In the genomic region with DNA sequence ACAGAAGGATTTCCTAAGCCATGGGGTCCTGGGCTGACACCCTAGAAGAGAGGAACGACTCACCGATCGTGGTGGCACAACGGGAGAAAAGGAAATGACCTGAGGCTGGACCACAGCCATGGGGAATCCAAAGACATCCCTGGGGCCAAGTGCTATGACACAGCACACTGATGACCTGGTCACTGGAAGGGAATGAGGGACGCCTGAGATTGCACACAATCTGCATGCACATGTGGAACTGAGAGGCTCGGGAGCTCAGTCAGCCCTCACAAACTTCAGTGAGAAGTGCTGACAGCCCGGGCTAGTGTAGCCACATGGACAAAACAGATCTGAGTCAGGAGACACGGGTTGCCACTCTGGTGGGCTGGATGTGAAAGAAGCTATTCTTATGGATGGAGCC, we compare ENCODE assay signal across 17 mouse cellular contexts. TPM values are rescaled to one million over a fixed set of nuclear protein-coding genes. Genes with fewer than 3 reads are reported as not detected.
DNase-seq lines count a peak whose midpoint lies in the region; ATAC-seq and TF ChIP-seq lines count a peak whose summit lies in the region.
"Had no signal": no experiment of that assay in that cellular context is flagged by ENCODE, and none has a peak within 500 bp of the region (broad histone marks: within the 10 kb centered on the region; RNA-seq: fewer than 3 reads in every experiment).

No protein-coding gene starts in this region.

- H3K79me2 ChIP-seq in CH12.LX (replicated peaks; ENCODE audit: control insufficient read depth, extremely low read depth, insufficient read depth, poor library complexity, severe bottlenecking) (no peaks in the 10 kb centered on the region), myocyte (ENCODE audit: control insufficient read depth, insufficient read depth) (no peaks in the 10 kb centered on the region)

- no peak overlapping the region for H3K9ac ChIP-seq in hindbrain, postnatal 0 days (replicated peaks; ENCODE audit: low read length)
- H3K9ac ChIP-seq in hindbrain, embryonic 13.5 days, result no peak overlapping the region
- H3K9ac ChIP-seq in CH12.LX (ENCODE audit: insufficient read depth, low read depth), result no peak overlapping the region
- H3K9ac ChIP-seq in kidney, embryonic 14.5 days (ENCODE audit: low read depth, low read length), result no peak overlapping the region
- H3K9ac ChIP-seq in neural tube, embryonic 15.5 days (replicated peaks), result no peak overlapping the region
- H3K9ac ChIP-seq: forebrain, embryonic 13.5 days; limb, embryonic 13.5 days; lung, embryonic 14.5 days had no signal

- WGBS in hindbrain, postnatal 0 days, result 49% methylated on average over 8 of the region's 8 CpGs
- WGBS in hindbrain, embryonic 13.5 days, result 54% methylated on average over 8 of the region's 8 CpGs
- 41% methylated on average over 8 of the region's 8 CpGs for WGBS in kidney, embryonic 14.5 days
- 65% methylated on average over 8 of the region's 8 CpGs for WGBS in neural tube, embryonic 15.5 days

- in situ Hi-C loops in CH12.LX (cut with MboI; ENCODE audit: low pct_ligation_motif_present, low pct_unique_long_range_greater_than_20kb, low sequenced_read_pairs), result no loop called here

- TF ChIP-seq CTCF in hindbrain, postnatal 0 days (IDR thresholded peaks at IDR 0.05; ENCODE audit: low read depth), result no peak
- TF ChIP-seq CTCF in CH12.LX (conservative IDR thresholded peaks at IDR 0.05 in 1 of 2, IDR thresholded peaks at IDR 0.05 in 1 of 2; ENCODE audit: low read depth in 2 of 2, low read length in 2 of 2), result no peak

- H3K4me2 ChIP-seq in hindbrain, postnatal 0 days (ENCODE audit: low read depth, low read length), result no peak overlapping the region
- H3K4me2 ChIP-seq in hindbrain, embryonic 13.5 days, result no peak overlapping the region
- H3K4me2 ChIP-seq in CH12.LX (ENCODE audit: insufficient read depth, low read depth, poor library complexity, severe bottlenecking) (no peak overlapping the region), myocyte (ENCODE audit: low read depth) (peak overlapping the region; percentile 5)
- no peak overlapping the region for H3K4me2 ChIP-seq in kidney, embryonic 14.5 days (replicated peaks; ENCODE audit: low read depth, low read length)
- H3K4me2 ChIP-seq in neural tube, embryonic 15.5 days, result no peak overlapping the region
- H3K4me2 ChIP-seq: forebrain, embryonic 13.5 days; limb, embryonic 13.5 days; lung, embryonic 14.5 days had no signal

- no peaks in the 10 kb centered on the region for H3K9me3 ChIP-seq in hindbrain, postnatal 0 days (ENCODE audit: low read length)
- H3K9me3 ChIP-seq in hindbrain, embryonic 13.5 days, result no peaks in the 10 kb centered on the region
- H3K9me3 ChIP-seq in CH12.LX (replicated peaks; ENCODE audit: low read length), result no peaks in the 10 kb centered on the region
- no peaks in the 10 kb centered on the region for H3K9me3 ChIP-seq in kidney, embryonic 14.5 days (ENCODE audit: control insufficient read depth, low read length)
- H3K9me3 ChIP-seq in neural tube, embryonic 15.5 days (replicated peaks), result no peaks in the 10 kb centered on the region
- H3K9me3 ChIP-seq: forebrain, embryonic 13.5 days; limb, embryonic 13.5 days; megakaryocyte, embryonic 14.5 days had no signal

- H3K4me3 ChIP-seq in hindbrain, postnatal 0 days (ENCODE audit: low read length), result no peak overlapping the region
- no peak overlapping the region for H3K4me3 ChIP-seq in hindbrain, embryonic 13.5 days
- no peak overlapping the region for H3K4me3 ChIP-seq in CH12.LX (replicated peaks in 1 of 3; ENCODE audit: low read depth in 2 of 3, low read length in 2 of 3, poor library complexity in 1 of 3)
- no peak overlapping the region for H3K4me3 ChIP-seq in myocyte
- no peak overlapping the region for H3K4me3 ChIP-seq in kidney, embryonic 14.5 days (ENCODE audit: low read length)
- no peak overlapping the region for H3K4me3 ChIP-seq in neural tube, embryonic 15.5 days (replicated peaks)
- H3K4me3 ChIP-seq: forebrain, embryonic 13.5 days; limb, embryonic 13.5 days; megakaryocyte, embryonic 14.5 days had no signal

- H3K27ac ChIP-seq in hindbrain, postnatal 0 days, result no peak overlapping the region
- H3K27ac ChIP-seq in hindbrain, embryonic 13.5 days, result no peak overlapping the region
- H3K27ac ChIP-seq in CH12.LX (ENCODE audit: insufficient read depth, low read depth), result no peak overlapping the region
- H3K27ac ChIP-seq in kidney, embryonic 14.5 days (ENCODE audit: low read depth, low read length), result no peak overlapping the region
- no peak overlapping the region for H3K27ac ChIP-seq in neural tube, embryonic 15.5 days (replicated peaks)
- H3K27ac ChIP-seq: forebrain, embryonic 13.5 days; limb, embryonic 13.5 days had no signal

- TF ChIP-seq POLR2A in CH12.LX (IDR thresholded peaks at IDR 0.05; ENCODE audit: low read depth, low read length) (no peak), myocyte (IDR thresholded peaks at IDR 0.05; ENCODE audit: insufficient read length, low read depth) (no peak)

- TF ChIP-seq RAD21 in CH12.LX (IDR thresholded peaks at IDR 0.05; ENCODE audit: low read depth, low read length), result no peak

- H3K4me1 ChIP-seq in hindbrain, postnatal 0 days (ENCODE audit: insufficient read depth, low read length), result no peaks in the 10 kb centered on the region
- H3K4me1 ChIP-seq in hindbrain, embryonic 13.5 days (replicated peaks), result peaks cover 12% of the 10 kb centered on the region; the same call in 1 of the 2 replicates
- H3K4me1 ChIP-seq in CH12.LX (ENCODE audit: control insufficient read depth in 1 of 2, insufficient read depth in 2 of 2), result peaks cover 11 to 13% of the 10 kb centered on the region in 2 experiments
- H3K4me1 ChIP-seq in kidney, embryonic 14.5 days (ENCODE audit: control insufficient read depth, insufficient read depth, low read length), result peaks cover 3% of the 10 kb centered on the region; the same call in 1 of the 2 replicates
- peaks cover 6% of the 10 kb centered on the region; the same call in 1 of the 2 replicates for H3K4me1 ChIP-seq in neural tube, embryonic 15.5 days
- H3K4me1 ChIP-seq: forebrain, embryonic 13.5 days had no signal

- dilution Hi-C loops in CH12.LX (cut with MboI; ENCODE audit: extremely low pct_ligation_motif_present, extremely low pct_unique_long_range_greater_than_20kb, low sequenced_read_pairs), result no loop called here

- no peaks in the 10 kb centered on the region for H3K36me3 ChIP-seq in hindbrain, postnatal 0 days (ENCODE audit: insufficient read depth, low read length)
- H3K36me3 ChIP-seq in hindbrain, embryonic 13.5 days, result peaks cover 5% of the 10 kb centered on the region
- peaks cover 0 to 2% of the 10 kb centered on the region in 2 experiments for H3K36me3 ChIP-seq in CH12.LX (replicated peaks in 1 of 2; ENCODE audit: control insufficient read depth in 1 of 2, insufficient read depth in 1 of 2, low read length in 1 of 2)
- no peaks in the 10 kb centered on the region for H3K36me3 ChIP-seq in myocyte (ENCODE audit: control insufficient read depth, insufficient read depth)
- no peaks in the 10 kb centered on the region for H3K36me3 ChIP-seq in kidney, embryonic 14.5 days (ENCODE audit: control insufficient read depth, insufficient read depth, low read length)
- no peaks in the 10 kb centered on the region for H3K36me3 ChIP-seq in neural tube, embryonic 15.5 days
- H3K36me3 ChIP-seq: limb, embryonic 13.5 days had no signal

- TF ChIP-seq EP300 in CH12.LX (IDR thresholded peaks at IDR 0.05; ENCODE audit: low read length), result no peak

- no peak overlapping the region for H3ac ChIP-seq in myocyte (ENCODE audit: control insufficient read depth, insufficient read length)

- DNase-seq in hindbrain, postnatal 0 days (ENCODE audit: low spot score), result no peak
- DNase-seq in CH12.LX (ENCODE audit: extremely low read depth), result peak; percentile 7
- DNase-seq: cerebellum, adult 11 months; kidney, postnatal 36 days; layer of hippocampus, postnatal 36 days; lung, embryonic 14.5 days; right cerebral cortex, postnatal 25 days; thymus, adult 18-20 months had no signal

- ATAC-seq in hindbrain, postnatal 0 days, result 0 out of 2 replicates have a peak, but pooled peaks have one; percentile 40
- no peak for ATAC-seq in hindbrain, embryonic 13.5 days (ENCODE audit: low FRiP score)
- peak; percentile 58 for ATAC-seq in granulocyte monocyte progenitor cell, adult 5-6 weeks (replicated peaks; ENCODE audit: poor library complexity, severe bottlenecking)
- no peak for ATAC-seq in kidney, embryonic 14.5 days (ENCODE audit: low FRiP score, low TSS enrichment)
- ATAC-seq in neural tube, embryonic 15.5 days (ENCODE audit: low FRiP score), result no peak
- ATAC-seq: forebrain, embryonic 13.5 days; intestine, embryonic 16.5 days had no signal

- H3K27me3 ChIP-seq in hindbrain, postnatal 0 days (ENCODE audit: insufficient read depth, low read length), result no peaks in the 10 kb centered on the region
- no peaks in the 10 kb centered on the region for H3K27me3 ChIP-seq in hindbrain, embryonic 13.5 days
- H3K27me3 ChIP-seq in CH12.LX (replicated peaks) (no peaks in the 10 kb centered on the region), myocyte (ENCODE audit: control insufficient read depth, insufficient read depth, insufficient read length) (no peaks in the 10 kb centered on the region)
- H3K27me3 ChIP-seq in kidney, embryonic 14.5 days (ENCODE audit: control insufficient read depth, insufficient read depth, low read length), result no peaks in the 10 kb centered on the region
- no peaks in the 10 kb centered on the region for H3K27me3 ChIP-seq in neural tube, embryonic 15.5 days (replicated peaks)
- H3K27me3 ChIP-seq: forebrain, embryonic 13.5 days; limb, embryonic 13.5 days; megakaryocyte, embryonic 14.5 days had no signal

TF ChIP-seq in CH12.LX, 34 proteins besides CTCF, POLR2A, EP300 and RAD21 (continues in another document):
- no peak for TF ChIP-seq MXI1 (IDR thresholded peaks at IDR 0.05; ENCODE audit: low read depth, low read length)
- no peak for TF ChIP-seq HCFC1 (IDR thresholded peaks at IDR 0.05; ENCODE audit: low read depth, low read length)

TF ChIP-seq in myocyte, 11 proteins besides CTCF, POLR2A, EP300 and RAD21 (continues in another document):
- TF ChIP-seq SRF (IDR thresholded peaks at IDR 0.05; ENCODE audit: control insufficient read depth, insufficient read length, low read depth) (no peak), TCF3 (IDR thresholded peaks at IDR 0.05; ENCODE audit: insufficient read length, low read depth) (no peak), POLR2AphosphoS2 (IDR thresholded peaks at IDR 0.05; ENCODE audit: insufficient read length, low read depth) (no peak)

RNA-seq across cellular contexts. Expression of a gene that starts 24.4 kb away (rescaled TPM):
- 46.2 and 60.5 TPM in 2 replicates for total RNA-seq in hindbrain, postnatal 0 days (2014; rRNA removed)
- polyA plus RNA-seq in hindbrain, postnatal 0 days (2015; fragmentation: Nextera tagmentation; extraction: Ambion mirVana), result 30.0 and 30.8 TPM in 2 replicates
- polyA plus RNA-seq in hindbrain, embryonic 13.5 days (2015; fragmentation: Nextera tagmentation; extraction: Ambion mirVana), result 21.3 and 21.7 TPM in 2 replicates
- 5.0 and 6.2 TPM in 2 replicates for total RNA-seq in CH12.LX (2012; rRNA removed)
- total RNA-seq in CH12.LX (2014; rRNA removed), result 3.9 and 4.5 TPM in 2 replicates
- 3.9 and 4.0 TPM in 2 replicates for polyA plus RNA-seq in CH12.LX (2012; ENCODE audit: insufficient read length, low read depth)
- 73.6 and 80.2 TPM in 2 replicates for total RNA-seq in granulocyte monocyte progenitor cell, adult 5-6 weeks (2014; fragmentation: Nextera tagmentation)
- 77.5 and 84.3 TPM in 2 replicates for total RNA-seq in granulocyte monocyte progenitor cell, adult 5-6 weeks (2017)
- 7.0 TPM for polyA plus RNA-seq in myocyte (2012; fragmentation: generic; extraction: Trizol)
- 5.0 and 9.7 TPM in 2 replicates for polyA plus RNA-seq in kidney, embryonic 14.5 days (2014; fragmentation: Nextera tagmentation; extraction: Ambion mirVana)
- polyA plus RNA-seq in neural tube, embryonic 15.5 days (2015; fragmentation: Nextera tagmentation; extraction: Ambion mirVana), result 31.6 and 35.1 TPM in 2 replicates

Comparison
In these comparisons a context has a peak if more than half of its experiments do, and no peak if none do; other contexts are left out.
1. ATAC-seq: peak in hindbrain, postnatal 0 days (single experiment) and granulocyte monocyte progenitor cell, adult 5-6 weeks (single experiment); none in hindbrain, embryonic 13.5 days (single experiment), kidney, embryonic 14.5 days (single experiment) and neural tube, embryonic 15.5 days (single experiment).